Mouse (Mus musculus) heart, postnatal 10 days (tissue): ENCODE measurements around the gene Cxcl17. TPM values are rescaled to one million over a fixed set of nuclear protein-coding genes. Genes with fewer than 3 reads are reported as not detected.
A peak's percentile ranks its signal among the peaks of the same experiment; 100 is the strongest.

Experiments
- DNase-seq, 2 experiments: peaks; one replicate each; pipeline ENCODE4 v3.0.0; 2021
- intact Hi-C: fragments of 180-260 bp; cut with DNase I; formaldehyde crosslinking; loops from one replicate; pipeline ENCODE4 v1.15.1; 2025
- total RNA-seq, 2 experiments: library from RNA; stranded (reverse); gene quantifications; 2 replicates each; pipeline ENCODE4 v1.2.3; 2021

Cxcl17 gene
- total RNA-seq, 2 experiments from 2014 or later = not detected

- no peak for DNase-seq
- intact Hi-C loops = no loop called here
These were observed 19.1 kb downstream of the Cxcl17 start for GRCm38 (mm10) chr7:25393451-25394210.

- DNase-seq = no peak
- intact Hi-C loops = no loop called here
These were observed 19.8 kb downstream of the Cxcl17 start for GRCm38 (mm10) chr7:25392851-25393250.

DNA sequence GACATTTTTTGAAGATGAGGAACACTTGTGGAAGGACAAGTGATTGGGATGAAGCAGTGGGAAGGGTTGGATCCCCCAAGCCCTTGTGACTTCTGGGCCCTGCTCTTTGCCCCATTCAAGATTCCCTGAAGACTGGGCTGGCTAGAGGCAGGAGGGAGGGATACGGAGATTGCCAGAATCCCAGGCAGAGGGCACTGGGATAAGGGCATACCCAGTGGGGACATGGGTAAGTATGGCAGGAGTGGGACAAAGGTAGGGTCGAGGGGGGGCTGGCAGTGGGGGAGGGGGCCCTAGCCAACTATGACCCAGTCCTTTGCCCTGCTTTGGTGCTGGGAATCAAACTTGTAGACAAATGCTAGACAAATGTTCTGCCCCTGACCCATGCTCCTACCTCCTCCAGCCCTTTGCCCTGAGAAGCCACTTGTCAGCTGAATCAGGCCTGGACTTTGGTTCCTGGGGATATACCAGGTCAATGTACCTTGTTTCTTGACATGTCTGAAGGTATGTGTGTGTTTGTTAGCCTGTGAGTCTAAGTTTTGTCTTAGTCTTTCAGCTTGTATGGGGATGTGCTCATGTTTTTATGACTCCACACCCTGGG lies 20.7 kb downstream of the Cxcl17 start:
- no peak for DNase-seq
- intact Hi-C loops = no loop called here

DNA sequence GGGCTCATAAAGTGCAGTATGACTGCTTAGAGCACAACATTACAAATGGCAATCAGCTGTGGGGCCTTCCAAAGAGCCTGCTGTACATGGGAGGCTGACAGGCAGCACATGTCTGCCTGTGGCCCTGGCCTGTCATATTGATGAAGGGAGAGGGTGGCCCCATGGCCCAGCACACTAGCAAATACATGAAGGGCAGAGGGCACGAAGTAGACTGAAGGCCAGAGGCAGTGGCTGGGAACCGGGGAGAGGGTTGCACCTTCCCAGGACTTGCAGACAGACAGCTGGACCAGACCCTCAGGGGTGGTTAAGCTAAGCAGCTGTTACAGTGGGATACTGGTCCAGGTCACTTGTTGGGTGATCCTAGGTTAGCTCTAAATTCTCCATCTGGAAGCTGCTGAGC lies 21.7 kb downstream of the Cxcl17 start:
- intact Hi-C loops = no loop called here
- DNase-seq = no peak

GRCm38 (mm10) chr7:25390054-25390770 lies 22.5 kb downstream of the Cxcl17 start:
- DNase-seq = peak; percentile 84 to 85
- intact Hi-C loops = no loop called here

- DNase-seq = no peak
- intact Hi-C loops = loop anchor here (5.0 kb wide), 1 partner anchor 147 kb away; no protein-coding TSS in a partner anchor
These were observed 23.8 kb downstream of the Cxcl17 start for GRCm38 (mm10) chr7:25388916-25389315.

DNA sequence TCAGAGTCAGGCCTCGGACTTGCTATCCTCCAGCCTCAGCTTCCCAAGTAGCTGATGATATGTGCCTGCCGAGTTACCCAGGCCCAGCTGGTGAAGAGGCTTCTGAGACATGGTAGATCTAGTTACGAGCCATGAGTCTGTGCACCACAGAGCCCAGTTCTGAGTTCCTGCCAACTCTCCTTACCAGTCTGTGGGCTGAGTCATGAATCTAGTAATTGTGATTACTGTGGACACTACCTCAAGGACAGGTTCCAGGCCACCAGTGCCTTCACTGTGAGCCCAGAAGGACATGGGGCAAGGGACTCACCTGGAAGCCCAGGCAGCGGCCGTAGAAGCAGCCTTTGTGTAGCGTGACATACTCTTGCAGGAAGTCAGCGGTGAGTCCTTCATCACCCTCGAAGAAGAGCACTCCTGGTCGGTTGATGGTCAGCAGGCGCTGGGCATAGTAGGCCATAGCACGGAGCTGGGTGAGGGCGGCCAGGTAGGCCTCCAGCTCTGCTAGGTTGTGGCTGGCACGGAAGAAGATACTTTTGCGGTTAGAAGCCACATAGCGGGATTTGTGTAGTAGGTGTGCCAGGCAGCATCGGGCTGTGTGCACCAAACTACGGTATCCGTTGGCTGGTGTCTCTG lies 24.8 kb downstream of the Cxcl17 start:
- peak in 1 of 2 experiments; percentile 55 for DNase-seq
- intact Hi-C loops = loop anchor here (5.0 kb wide), 1 partner anchor 146 kb away; no protein-coding TSS in a partner anchor

GRCm38 (mm10) chr7:25385850-25386555 lies 26.7 kb downstream of the Cxcl17 start:
- DNase-seq = peak; percentile 95 to 96
- intact Hi-C loops = loop anchor here (5.0 kb wide), 1 partner anchor 144 kb away; no protein-coding TSS in a partner anchor

GRCm38 (mm10) chr7:25385259-25385658 lies 27.4 kb downstream of the Cxcl17 start:
- intact Hi-C loops = loop anchor here (5.0 kb wide), 1 partner anchor 143 kb away; no protein-coding TSS in a partner anchor
- no peak for DNase-seq

- DNase-seq = no peak
- intact Hi-C loops = loop anchor here (5.0 kb wide), 2 partner anchors 143 to 163 kb away; partner anchors contain the start of genes Dedd2 and Zfp526
These were observed 27.9 kb downstream of the Cxcl17 start for GRCm38 (mm10) chr7:25384818-25385217.

DNA sequence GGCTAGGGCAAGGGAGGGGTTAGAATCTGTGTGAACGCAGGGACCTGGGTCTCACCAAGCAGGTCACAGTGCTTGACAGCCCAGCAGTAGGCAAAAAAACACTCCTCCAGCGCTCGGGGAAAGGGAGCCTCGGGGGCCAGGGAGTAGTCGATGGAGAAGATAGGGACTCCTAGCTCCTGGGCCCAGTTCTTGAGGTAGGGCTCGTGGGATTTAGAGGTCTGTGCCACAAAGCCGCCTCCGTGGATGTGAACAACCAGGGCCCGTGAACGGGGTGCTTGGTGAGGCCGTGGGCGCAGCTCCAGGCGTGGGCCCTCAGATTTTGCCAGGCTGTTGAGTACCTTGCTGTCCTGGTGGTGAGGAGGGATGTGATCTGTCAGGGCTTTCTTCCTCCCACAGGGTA lies 28.4 kb downstream of the Cxcl17 start:
- no peak for DNase-seq
- intact Hi-C loops = loop anchor here (5.0 kb wide), 1 partner anchor 162 kb away; the partner anchor contains the start of genes Dedd2 and Zfp526

DNA sequence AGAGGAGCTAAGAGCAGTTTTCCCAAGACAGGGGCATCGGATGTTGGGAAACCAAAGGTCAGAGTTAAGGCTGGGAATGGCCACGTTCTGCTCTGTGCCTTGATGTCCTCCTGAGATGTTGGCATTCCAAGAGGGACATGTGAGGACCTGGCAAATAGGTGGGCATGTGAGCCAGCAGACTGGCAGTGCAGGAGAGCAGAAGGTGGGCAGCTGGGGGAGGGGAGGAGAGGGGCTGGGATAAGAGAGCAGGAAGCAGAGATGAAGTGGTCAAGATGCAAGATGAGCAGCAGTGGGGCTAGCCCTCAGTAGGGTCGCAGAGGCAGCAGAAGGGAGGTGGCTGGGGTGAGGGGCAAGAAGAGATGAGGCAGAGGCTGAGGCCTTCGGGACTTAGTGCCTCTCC lies 28.8 kb downstream of the Cxcl17 start:
- intact Hi-C loops = loop anchor here (5.0 kb wide), 1 partner anchor 162 kb away; the partner anchor contains the start of genes Dedd2 and Zfp526

DNA sequence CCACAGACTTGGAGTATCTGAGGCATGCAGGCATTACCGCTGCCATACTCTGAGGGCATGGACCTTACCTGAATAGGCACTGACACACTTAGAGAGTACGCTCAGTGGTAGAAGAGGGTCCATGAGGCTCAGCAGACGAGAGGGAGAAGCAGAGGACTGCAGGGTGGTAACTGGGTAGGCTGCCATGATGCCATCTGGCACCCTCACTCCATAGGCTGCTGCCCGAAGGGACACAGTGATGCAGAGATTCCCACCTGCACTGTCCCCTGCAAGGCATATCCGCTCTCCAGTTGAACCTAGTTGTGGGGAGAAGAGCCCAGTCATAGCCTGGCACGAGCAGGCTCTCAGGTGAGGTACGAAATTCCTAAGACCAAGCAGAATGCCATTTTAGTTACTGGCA lies 29.3 kb downstream of the Cxcl17 start:
- no peak for DNase-seq
- intact Hi-C loops = loop anchor here (5.0 kb wide), 1 partner anchor 161 kb away; the partner anchor contains the start of genes Dedd2 and Zfp526

More for the DNA sequence above, 28.8 kb downstream of the Cxcl17 start:
- no peak for DNase-seq

DNA sequence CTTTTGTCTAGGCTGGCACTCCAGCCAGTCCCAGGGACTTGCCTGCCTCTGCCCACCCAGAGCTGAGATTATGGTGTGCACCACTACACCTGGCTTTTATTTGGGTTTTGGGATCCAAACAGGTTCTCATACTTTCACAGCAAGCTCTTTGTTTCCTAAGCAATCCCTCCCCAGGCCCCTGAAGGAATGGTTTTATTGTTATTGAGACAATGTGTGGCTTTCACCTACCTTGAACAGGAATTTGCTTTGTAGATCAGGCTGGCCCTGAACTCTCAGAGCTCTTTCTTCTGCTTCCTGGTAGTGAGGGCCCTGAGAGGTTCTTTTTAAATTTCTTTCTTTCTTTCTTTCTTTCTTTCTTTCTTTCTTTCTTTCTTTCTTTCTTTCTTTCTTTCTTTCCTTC lies 30.1 kb downstream of the Cxcl17 start:
- DNase-seq = no peak
- intact Hi-C loops = loop anchor here (5.0 kb wide), 1 partner anchor 160 kb away; the partner anchor contains the start of genes Dedd2 and Zfp526

DNA sequence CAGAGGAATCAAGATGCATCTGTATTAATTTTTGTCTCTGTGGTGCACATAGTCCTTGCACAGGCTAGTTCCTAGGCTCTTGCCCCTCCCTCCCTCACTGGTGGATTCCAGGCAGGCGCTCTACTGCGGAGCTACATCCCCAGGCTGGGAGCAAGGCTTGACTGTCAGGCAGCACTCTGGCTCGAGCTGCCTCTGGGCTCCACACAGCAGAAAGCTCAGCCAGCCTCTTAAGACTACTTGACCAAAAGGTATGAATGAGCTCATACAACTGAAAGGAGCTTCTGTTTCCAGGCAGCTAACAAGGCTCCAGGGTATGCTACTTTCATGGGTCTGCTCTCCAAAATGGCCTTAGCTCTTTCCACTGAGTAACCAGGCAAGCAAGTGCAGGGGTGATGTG lies 31.4 kb downstream of the Cxcl17 start:
- intact Hi-C loops = loop anchor here (5.0 kb wide), 1 partner anchor 159 kb away; the partner anchor contains the start of genes Dedd2 and Zfp526

GRCm38 (mm10) chr7:25380392-25381283 lies 32.0 kb downstream of the Cxcl17 start:
- DNase-seq = peak in 1 of 2 experiments; percentile 42
- intact Hi-C loops = loop anchor here (5.0 kb wide), 1 partner anchor 158 kb away; the partner anchor contains the start of genes Dedd2 and Zfp526

More for the DNA sequence above, 31.4 kb downstream of the Cxcl17 start:
- peak in 1 of 2 experiments; percentile 43 for DNase-seq

DNA sequence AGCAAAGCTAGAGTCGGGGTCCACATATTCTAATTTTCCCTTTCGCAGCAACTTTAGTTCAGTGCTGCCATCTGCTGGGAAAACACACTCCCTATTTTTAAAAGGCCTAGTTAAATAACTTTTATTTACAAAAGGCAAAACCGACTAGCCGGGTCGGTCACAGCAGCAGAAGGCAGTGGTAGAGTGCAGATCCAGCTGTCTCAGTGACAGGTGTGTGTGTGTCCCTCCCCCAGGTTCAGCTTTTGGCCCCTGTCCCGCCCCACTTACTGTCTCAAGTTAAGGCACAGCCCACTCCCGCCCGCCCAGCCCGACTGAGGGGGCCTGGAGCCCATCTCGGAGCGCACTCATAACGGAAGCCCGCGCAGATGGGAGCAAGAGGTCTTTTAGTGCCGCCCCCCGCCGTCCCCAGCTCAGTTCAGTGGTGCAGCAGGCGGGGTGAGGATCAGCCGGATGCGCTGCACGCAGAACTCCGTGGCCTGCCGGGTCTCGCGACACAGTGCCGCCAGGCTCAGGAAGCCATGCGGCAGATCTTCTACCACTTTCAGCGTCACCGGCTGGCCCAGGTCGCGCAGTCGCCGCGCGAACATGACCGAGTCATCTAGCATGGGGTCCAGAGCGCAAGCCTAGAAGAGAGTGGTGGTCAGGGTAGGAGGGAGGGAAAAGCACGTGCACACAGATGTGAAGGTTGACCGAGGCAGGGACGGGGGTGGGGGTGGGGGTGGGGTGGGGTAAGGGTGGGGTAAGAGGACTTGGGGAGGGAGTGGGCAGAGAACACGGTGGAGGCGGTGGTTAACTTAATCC lies 32.9 kb downstream of the Cxcl17 start:
- intact Hi-C loops = loop anchor here (5.0 kb wide), 2 partner anchors 97 to 157 kb away; partner anchors contain the start of genes Dedd2 and Zfp526
- DNase-seq = peak; percentile 69 to 81
